Mouse (Mus musculus) G1E-ER4 (cell line): ENCODE data around the gene Cubn. TPM values are rescaled to one million over a fixed set of nuclear protein-coding genes. Genes with fewer than 3 reads are reported as not detected.

Experiments
- GATA1 ChIP-seq: IDR thresholded peaks from one replicate; pipeline ENCODE4 v1.8.0; 2012; ENCODE audit warnings: low read length, inconsistent platforms
- polyA plus RNA-seq: library from polyadenylated mRNA; stranded (reverse); fragments of >175 nt; gene quantifications from 2 replicates; pipeline ENCODE4 v1.2.3, GENCODE M21; 2012

The Cubn gene
- polyA plus RNA-seq, 1 experiment, result not detected

DNA sequence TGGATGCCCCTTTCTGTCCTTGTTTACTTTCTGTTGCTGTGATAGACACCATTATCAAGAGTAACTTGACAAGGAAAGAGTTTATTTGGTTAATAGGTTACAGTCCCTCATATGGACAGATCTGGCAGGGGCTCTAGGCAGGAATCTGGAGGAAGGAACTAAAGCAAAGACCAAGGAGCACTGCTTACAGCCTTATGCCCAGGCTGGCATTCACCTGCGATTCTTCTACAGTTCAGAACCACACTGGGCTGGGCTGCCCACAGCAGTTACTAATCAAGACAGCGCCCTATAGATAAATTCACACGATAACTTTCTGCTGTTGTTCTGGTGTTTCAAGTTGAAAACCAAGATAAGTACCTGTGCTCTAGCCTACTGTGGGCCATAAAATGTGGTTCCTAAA is 138.8 kb downstream of the Cubn start:
- no peak for TF ChIP-seq GATA1

DNA sequence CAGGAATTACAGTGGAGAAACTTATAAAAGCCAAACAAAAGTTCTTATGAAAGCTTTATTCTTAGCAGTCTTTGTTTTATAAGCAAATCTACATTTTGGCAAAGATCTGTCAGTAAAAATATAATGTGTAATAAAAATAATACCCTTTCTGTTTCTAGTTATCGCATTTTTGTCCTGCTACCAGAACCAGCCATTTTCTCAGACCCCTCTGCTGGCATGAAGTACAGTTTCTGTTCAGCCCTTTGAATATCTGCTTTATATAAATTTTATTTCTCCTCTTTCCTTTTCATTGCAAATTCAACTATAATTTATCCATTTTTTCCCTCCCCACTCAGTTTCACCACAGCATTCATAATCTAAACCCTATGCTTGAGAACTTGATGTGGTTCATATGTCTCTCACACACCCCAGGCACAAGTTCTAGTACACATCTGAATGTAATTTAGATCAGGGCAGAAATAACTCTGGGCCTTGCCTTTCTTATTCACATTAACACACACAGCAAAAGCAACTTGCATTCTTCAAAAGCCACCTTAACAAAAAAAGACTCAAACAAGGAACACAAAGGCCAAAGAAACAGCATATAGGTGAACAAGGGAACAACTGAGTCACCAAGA is 139.4 kb downstream of the Cubn start:
- TF ChIP-seq GATA1, result no peak

DNA sequence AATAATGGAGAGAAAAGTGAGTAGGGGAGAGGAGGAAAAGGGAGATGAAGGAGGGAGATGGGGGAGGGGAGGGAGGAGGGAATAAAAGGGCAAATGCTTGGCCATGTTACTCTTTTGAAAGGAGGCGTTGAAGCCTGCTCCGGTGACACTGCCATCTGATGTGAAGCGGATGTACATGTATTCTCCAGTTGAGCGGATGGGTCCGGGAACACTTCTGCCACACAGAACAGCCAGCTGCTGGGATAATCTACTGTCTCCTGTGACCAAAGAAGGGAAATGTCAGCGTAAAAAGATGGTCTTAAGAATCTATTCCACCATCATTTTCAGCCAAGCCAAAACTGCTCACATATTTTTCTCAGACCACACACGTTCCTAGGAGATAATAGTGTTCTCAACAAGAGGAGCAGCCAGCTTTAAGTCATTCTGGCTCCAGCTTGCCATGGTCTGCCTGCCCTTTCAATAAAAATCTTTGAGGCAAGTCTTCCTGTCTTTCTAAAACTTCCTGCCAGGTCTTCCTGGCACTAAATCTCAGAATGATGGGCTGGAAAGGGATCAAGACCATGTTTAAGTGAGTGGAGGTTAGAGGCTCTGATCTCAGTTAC is 149.2 kb downstream of the Cubn start:
- TF ChIP-seq GATA1, result no peak

DNA sequence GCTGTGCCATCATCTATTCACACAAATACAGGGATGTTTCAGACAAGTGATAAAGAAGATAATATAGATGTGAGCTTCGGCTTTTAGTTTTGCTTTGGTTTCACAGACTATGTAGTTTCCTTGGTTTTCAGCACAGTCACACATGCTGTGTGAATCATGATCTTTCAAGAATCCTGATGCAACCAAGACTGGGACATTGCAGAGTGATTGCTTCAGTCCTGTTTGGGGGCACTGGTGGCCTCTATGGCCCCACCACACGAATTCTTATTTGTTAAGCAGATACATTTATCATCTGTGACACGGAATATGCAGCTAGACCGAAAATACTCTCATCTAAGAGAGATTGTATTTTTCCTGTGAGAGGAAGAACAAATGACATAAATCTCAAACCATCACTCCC is 156.2 kb downstream of the Cubn start:
- no peak for TF ChIP-seq GATA1

DNA sequence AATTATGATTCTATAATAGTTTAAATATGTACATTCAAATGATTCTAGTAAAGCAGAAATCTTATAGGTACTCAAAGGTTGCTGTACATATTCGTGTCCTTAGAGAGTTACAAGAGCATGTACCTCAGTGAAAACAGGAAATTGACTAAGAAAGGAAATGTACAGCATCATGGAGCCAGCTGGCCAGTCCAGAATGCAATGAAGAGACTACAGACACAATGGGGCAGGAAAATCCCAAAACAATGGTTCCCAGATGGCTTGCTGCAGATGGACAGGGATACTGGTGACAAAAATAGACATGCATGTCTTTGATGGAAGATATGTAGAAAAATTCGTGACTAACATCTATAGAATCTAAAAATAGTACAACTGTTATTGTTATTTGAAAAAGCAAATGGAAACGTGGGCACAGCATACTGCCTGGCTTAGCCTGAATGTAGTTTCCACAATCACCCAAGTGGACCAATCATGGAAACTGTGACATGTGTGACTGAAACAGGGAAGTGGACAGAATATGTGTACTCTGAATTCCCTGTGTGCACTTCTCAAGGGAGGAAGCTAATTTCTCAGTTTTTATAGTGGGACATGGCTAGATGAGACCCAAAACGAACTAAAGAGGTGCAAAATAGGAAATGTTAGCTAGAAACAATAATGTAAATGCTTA is 161.7 kb downstream of the Cubn start:
- no peak for TF ChIP-seq GATA1

DNA sequence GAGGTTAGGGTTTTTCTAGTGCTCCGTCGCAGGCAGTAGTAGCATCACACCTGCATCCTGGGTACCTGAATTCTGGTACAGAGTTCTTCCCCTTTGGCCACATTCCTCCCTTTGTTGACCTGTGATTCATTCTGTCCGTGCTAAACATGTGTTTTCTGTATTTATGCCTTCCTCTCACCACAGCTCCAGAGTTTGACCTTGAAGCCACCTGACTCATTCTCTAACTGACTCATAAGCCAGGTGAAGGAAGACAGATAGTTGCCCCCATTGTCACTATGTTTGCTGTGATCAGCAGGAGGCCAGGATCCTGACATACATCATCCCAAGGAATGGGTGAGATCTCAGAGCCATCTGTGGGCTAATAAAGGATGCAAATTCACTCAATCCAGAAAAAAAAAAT is 188.2 kb downstream of the Cubn start:
- TF ChIP-seq GATA1, result no peak

DNA sequence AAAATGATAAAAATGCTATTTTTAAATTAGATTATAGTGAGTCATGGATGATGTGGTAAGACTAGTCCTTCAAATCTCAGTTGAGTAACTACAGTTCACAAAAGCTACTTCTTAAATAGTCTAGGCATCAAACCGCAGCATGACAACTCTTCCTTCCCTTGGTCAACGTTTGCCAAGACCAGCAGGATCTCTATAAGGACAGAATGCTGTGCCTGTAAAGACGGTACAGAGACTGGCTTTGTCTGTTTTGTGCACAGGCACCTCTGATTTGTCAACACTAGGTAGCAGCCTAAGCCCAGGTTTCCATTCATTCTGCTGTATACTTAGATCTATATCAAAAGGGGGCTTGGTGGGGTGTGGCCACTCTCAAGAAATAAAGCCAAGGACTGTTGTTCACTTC is 192.6 kb downstream of the Cubn start:
- TF ChIP-seq GATA1, result no peak

DNA sequence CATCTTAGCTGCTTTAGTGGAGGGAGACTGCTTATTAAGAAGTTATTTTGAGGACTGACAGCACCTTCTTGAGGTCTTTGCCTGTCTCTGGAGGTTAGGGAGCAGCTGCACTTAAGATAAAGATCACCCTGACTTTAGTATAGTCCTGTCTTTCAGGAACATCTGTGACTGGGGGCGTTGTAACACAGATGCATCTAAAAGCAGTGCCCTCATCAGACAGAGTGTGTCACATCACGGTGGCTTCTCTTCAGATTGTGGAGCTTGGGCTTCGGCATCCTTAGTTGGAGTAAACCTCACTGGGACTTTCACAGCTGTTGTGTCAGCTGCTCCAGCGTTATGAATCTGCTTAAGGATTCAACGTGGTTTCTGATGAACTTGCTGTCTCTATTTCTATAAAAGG is 193.9 kb downstream of the Cubn start:
- TF ChIP-seq GATA1, result peak; percentile 58

DNA sequence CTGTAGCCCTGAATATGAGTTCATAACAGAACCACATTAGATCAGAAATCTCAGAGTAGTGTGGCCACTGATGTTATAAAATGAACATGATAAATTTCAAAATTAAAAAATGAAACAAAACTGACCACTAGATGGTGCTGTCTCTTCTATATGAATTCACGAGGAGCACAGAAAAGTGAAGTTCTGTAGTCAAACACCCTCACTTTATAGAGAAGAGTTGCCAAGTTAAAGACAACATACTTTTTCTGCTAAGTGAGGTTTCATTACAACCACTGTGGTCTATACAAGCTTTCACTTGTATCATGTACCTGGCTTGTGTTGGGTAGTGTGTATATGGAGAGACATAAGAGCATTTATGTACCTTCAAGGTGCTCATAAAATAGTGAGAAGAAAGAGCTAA is 201.0 kb downstream of the Cubn start:
- TF ChIP-seq GATA1, result no peak

DNA sequence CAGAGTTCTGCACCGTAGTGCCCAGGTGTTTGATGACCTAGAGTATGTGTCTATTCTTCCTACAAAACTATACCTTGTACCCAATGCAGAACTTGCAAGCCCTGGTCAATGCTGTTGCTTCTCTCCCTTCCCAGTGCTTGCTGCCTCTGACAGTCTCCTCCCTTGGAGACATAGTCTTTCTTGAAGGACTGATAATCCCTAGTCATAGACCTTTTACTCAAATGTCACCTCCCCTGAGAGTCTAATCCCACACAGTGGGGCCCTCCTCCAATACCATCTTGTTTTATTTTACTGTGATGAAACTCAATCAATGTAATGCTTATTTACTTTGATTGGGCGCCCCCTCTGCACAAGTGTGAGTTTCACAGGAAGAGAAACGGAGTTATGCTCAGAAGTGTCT is 201.5 kb downstream of the Cubn start:
- no peak for TF ChIP-seq GATA1

DNA sequence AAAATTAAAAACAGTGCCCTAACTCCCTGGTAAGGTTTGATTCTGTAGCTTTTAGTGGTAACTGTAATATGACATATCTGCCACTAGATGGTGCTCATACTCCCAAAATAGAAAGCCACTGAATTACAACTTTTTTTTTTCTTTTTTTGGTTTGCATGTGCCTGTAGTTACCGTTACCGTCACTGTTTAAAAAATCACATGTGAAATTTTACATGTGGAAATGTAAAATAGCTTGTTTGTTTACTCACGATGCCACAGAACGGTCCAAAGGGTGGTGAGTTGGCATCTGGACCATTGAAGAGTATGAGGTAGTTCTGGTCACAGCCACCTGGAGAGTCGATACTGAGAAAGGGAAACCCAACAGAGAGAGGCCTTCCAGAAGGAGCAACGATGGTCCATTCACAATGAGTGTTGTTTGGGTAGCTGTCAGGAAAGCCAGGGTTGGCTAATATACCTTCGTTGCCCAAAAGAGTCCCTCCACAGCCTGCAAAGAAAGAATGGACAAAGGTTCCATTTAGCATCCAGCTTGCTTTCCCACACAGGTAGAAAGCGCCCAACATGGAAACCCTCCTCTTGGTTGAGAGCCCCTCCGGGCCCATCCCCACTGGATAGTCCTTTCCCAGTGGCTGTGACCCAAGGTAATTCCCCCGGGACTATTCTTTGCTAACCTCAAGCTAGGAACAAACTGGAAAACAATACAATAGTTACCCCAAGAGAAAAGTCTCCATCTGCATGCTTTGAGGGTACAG is 213.3 kb downstream of the Cubn start:
- TF ChIP-seq GATA1, result no peak

DNA sequence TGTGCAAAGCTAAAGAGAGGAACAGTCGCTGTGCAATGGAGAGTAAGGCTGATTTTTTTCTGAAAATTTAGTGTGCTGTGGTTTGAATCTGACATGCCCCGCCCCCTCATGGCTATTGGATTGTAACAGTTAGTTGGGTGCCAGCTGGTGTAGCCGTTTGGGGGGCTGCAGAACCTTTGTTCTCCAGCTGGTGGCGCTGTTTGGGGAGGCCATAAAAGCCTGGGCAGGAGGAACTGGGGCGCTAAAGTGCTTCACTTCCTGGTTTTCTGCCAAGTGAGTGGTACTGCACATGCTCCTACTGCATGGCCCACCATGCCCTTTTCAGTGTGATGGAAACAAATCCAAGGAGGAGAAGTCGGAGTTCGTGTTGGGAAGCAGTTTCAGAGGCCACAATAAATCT is 215.7 kb downstream of the Cubn start:
- no peak for TF ChIP-seq GATA1

DNA sequence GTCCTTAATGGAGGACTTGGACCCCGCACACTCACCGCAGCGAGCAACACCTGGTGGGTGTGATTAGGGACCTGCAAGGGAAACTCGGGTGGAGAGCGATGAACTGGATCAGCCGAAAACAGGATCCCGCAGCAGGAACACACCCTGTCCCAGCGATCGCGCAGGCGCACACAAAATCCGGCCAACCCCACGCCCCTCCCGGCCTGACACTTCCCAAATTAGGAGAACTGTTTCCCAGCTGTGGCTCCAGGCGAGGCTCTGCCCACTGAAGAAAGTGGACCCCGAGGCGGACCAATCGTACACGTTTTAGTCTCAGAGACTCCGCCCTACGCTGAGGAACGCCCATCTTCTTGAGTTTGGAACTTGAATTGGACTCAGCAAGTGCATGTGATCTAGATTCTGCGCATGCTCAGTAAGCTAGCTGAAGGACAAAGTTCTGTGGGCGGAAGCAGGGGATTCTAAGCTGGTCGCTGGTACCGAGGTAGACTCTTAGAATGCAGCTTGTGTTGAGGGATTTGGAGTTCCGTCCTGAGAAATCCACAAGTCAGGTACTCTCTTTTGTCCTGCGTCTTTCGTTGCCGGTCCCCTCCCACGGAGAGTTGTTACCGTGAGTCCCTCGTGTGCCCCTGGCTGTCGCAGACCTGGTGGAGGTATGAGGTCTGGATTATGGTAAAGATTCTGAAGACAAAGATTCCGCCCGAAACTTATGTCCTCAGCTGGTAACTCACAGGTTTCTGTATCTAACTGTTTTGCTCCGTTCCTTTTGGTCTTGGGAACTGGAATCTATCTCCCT is 220.3 kb downstream of the Cubn start, which contains the start of gene Rsu1:
TSS of gene Rsu1 (minus strand) at position 251 of the 793 bp plus-strand sequence.
- TF ChIP-seq GATA1, result no peak

DNA sequence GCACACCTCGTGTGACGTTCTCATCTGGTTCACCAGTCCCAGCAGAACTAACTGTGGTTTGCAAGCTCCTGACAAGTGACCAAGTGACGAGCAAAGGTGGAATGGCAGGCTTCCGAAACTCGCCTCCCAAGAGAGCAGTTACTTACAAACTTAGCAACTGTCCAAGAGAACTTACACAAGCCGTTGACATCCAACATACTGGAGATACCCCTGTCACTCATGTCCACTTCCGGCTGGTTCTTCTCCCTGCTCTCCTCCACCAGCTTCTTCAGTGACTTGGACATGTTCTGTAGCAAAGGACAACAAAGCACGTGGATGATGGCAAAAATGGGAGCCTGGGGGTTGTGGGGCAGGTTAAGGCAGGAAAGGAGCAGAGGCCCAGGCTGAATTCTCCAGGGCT is 220.9 kb downstream of the Cubn start:
- no peak for TF ChIP-seq GATA1

DNA sequence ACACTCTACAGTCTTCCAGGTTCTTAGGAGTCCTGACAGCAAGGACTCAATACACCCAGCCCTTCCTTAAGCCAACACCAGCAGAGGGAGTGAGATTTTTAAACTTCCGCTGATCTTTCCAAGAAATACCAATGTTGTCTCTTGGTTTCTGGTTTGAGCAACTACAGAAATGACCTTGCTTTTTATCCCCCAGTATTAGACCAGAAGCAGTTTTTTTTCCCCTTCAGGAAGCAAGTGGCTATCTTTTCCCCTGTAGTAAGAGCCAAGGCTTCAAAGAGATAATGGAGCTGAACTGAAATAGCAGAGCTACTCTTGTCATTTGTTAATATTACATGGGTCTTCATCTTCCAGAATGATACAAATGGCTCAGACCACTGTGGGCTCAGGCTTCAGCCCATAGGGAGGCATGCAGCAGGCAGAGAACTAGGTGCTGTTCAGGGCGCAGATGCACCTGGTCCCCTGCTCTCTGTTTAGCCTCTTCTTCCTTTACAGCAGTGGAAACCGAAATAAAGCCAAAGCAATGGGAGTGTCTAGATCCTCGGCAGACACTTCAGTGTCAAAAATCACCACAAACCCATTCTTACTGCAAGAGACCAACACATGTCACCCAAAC is 222.8 kb downstream of the Cubn start:
- no peak for TF ChIP-seq GATA1

DNA sequence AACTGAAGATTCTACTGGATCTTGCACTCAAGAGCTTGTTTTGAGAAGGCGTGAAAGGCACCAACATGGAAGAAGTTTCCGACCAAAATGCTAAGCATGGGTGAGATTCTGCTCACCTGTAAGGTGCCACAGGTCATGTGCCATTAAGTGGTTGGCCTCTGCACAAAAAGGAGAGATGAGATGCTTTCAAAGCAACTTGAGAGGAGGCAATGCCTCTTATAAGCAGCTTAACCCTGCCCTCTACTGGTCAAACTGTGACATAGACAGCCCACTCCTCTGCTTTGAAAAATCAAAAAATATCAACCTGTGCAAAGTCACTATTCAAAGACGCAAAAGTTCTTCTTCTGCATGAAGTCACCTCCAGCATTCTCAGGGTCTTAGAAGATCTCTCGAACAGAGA is 226.7 kb downstream of the Cubn start:
- TF ChIP-seq GATA1, result no peak
